Mouse (Mus musculus) CD4-positive, CD25-positive, alpha-beta regulatory T cell, adult 4 months (primary cell): ENCODE measurements around the gene Cdh13. TPM values are rescaled to one million over a fixed set of nuclear protein-coding genes. Genes with fewer than 3 reads are reported as not detected.

Experiments used
- ATAC-seq: one replicate; pipeline ENCODE4 v1.8.0; 2017
- polyA plus RNA-seq, 2 experiments: library from polyadenylated mRNA; unstranded; fragments of 100-300 nt; shearing (Covaris generic); gene quantifications; one replicate each; pipeline ENCODE4 v1.2.1; 2017

Cdh13 gene
- polyA plus RNA-seq, 2 experiments from 2014 or later, result 0.25 to 0.31 TPM

DNA sequence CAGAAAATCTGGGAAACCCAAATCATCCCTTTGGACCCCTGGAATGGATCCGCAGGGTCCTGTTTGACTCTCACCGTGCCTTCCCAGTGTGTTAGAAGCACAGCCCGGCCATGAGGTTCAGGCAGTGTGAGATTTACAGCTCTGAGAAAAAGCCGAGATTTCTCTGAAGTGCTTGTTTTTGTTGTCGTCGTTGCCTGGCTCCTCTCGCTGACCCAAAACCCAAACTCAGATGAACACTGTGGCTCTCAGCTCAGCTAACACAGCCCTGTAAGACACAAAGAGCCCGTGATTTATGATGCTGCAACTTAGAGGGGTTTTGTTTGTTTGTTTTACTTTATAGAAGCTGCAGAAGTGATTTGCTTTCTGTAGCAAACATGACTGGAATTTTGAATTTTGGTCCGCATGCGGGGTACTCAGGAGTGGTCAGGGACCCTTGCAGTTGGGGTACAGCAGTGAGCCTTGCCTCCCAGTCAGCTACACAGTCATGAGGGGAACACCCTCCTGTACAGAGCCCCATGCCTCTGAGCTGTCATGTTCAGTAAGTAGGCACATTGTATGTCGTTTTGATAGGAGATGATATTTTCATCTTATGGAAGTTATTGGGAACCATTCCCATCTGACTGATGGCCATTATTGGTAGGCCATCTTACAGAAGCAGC is 169.0 kb downstream of the Cdh13 start:
- no peak for ATAC-seq

DNA sequence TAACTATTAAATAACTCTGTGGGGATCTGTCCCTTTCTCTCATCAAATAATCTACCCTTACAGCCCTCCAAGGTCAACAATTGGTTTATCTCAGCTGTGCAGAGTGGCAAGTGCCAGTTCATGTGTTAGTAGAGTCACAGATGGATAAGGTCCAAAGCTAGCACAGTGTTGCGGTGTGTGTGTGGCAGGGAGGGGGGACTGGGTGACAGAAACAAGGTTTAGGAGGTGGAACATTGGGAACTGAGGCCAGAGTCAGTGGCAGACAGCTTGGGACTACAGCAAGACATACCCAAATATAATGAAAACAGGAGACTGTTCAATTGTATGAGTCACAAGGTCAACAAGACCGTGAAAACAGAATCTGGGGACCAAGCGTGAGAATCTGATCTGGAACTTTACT is 171.7 kb downstream of the Cdh13 start:
- ATAC-seq, result no peak

DNA sequence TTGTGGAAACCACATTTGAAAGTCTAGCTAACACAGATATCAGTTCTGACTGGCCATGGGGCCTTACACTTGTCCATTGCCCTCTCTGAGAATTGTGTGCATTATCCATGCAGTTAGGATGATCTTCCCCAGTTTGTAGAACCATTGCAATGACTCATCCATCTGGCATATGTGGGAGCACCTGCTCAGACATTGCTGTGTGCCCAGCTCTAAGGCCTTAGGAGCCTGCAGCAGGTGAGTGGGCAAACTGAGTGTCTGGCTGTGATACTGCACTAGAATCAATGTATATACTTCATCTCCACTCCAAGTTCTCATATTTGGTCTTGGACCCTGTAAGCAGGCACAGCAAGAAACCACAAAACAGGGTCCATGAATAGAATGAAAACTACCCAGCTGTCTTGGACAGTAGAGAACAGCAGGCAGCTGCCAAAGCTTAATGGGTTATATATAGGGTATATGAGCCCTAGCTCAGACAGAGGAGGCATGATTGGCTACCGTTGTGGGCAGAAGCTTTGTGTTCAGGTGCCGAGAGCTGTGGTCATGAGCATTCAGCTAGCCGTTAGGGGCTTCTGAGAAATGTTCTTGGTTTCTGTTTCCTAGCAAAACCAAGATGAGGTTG is 181.9 kb downstream of the Cdh13 start:
- no peak for ATAC-seq

DNA sequence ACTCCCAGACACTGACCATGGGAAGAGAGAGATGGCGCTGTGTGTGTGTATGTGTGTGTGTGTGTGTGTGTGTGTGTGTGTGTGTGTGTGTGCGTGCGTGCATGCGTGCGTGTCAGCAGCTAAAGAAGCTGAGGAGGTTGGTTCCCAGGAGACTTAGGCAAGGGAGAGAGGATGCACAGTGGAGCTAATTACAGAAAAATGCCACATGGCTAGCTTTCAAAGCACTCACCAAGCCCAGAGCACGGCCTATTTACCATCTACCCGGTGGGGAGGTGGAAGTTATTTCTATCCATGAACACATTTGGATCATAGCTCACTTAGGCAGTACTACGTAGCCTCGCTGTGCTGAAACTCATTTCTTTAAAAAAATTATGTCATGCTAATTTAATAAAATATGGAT is 194.1 kb downstream of the Cdh13 start:
- no peak for ATAC-seq

DNA sequence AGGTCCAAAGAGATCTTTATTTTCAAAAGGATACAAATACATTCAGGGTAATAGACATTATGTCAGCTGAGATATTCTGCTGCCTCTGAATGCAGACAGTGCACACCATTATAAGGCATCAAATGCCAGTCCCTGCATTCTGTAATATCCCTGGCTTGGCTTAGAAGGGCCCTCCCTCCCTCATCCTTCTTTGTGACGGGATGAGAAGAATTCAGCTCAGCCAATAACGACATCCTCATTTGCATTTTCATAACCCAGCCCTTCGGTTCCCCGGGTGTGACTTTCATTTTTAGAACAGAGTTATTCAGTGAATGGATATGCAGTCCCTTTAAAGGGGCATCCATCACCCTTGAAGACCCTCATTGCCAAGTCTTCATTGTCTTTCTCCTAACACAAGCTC is 205.2 kb downstream of the Cdh13 start:
- ATAC-seq, result no peak

DNA sequence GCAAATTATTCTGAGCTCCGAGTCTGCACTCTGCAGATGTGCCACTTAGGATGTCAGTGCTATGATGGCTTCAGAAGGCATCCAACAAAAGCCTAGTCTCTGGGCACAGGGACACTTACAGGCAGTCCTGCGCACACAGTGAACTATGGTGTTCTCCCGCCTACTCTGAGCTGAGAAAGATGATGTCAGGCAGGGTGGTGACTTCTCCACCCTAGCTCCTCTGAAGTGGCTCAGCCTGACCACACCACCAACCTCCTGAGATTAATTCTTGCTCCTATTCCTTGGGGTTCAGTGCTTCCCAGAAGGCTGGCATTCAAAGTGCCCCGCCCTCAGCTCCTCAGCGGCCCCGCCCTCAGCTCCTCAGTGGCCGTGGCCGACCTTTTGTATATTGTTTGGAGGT is 219.0 kb downstream of the Cdh13 start:
- no peak for ATAC-seq

DNA sequence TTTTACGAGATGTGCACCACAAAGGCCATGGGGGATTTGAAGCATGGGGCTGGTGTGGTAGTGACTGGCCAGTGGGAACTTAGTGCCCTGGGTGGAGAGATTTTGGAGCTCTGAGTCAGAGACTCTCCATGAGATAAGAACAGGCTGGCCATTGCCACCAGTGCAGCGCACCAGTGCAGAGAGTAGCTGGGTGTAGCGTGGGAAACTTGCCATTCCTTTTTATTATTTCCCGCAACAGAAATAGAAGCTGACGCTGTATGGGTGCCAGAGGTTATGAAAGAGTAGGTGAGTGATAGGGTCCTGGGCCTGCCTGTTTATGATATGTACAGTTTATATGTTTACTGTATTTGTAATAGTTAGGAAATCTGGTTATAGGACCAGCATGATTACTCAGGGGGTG is 225.9 kb downstream of the Cdh13 start:
- ATAC-seq, result no peak

DNA sequence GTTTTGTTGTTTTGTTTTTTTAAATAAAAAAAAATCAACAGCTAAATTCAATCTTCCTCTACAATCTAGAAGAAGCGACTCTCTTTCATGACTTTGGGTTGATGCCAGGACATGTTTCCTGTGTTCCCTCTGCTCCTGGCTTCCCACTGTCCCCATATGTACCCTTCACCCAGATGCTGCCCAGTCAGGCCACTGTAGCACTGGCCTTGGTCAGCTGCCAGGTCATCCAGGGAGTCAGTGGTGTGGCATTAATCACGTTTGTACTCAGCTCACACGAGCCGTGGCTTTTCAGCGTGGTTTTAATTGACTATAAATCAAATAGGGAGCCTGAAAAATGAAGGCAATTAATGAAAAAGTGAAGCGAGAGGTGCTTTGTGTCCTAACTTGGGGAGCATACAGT is 229.7 kb downstream of the Cdh13 start:
- ATAC-seq, result no peak

DNA sequence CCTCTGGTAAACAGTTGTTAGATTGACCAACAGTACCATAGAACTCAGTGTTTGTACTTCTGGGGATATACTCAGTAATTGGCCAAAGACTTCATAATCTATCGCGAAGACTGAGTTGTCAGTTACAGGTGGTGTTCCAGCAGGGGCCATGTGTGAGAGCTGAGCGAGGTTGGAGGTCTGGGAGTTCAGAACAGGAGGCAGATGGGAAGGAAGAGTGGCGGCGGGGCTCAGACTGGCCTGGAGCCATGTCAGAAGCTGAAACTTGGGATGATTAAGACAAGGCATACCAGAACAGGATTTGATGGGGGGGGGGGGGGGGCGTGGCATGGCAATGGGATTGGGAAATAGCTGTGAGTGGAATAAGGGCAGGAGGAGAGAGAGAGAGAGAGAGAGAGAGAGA is 232.1 kb downstream of the Cdh13 start:
- no peak for ATAC-seq

DNA sequence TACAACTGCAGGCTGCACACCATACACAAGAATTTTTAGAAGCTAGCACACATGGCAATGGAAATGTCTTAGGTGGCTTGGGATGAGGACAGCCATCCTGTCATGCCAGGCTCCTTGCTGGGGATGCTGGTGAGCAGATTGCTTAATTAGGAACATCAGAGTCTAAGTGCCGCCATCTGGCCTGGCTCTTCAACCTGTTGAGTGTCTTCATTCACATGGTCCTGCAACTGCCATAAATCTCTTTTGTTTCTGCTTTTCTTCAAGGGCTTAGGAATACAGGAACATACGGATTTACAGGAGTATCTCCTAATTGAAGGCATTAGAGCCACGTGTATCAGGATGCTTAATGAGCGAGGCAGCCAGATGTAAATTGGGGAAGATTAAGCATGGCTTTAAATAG is 233.5 kb downstream of the Cdh13 start:
- no peak for ATAC-seq

DNA sequence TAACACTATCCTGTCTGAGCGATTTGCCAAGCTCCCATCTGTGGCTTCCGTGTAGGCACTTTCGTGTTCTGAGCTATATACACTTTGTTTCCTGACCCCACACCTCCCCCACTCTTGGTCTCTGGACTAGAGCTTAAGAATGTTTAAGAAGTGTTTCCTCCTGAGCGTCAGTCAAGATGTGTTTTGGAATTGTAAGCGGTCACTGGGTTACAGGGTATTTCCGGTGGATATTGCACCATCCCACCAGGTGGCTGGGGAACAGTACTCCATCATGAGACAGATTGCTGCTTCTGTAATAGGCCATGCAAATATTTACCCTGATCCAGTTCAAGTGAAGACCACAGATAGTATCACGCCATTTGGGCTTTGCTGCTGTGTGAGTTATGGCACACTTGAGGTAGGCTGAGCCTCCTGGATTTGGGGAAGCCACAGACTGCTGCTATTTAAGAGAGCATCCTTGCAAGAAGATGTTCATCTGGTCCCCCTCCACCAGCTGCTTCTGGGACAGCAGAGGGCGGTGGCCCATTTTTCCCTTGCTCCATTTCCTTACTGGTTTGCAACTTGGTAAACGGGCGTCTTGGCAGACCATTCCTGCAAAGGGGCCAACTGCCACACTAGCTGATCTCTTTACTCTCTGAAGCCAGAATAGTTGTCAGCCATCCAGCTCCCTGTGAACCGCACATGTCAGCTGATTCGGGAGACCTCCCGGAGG is 234.7 kb downstream of the Cdh13 start:
- no peak for ATAC-seq

DNA sequence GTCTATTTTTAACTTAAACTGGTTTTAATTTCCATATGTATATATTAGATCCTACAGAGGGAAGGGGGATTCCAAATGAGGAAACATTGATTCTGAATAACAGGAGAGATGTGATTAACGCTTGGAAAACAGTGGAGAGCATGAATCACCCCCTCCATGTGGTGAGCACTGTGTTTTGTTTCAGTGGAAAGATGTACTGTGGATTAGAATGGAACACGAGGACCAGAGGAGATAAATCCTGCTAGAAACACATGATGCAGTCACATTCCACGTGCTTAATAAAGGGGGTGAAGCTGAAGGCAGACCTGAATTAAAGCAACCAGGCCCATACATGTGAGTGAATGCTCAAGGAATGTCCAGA is 235.2 kb downstream of the Cdh13 start:
- no peak for ATAC-seq

DNA sequence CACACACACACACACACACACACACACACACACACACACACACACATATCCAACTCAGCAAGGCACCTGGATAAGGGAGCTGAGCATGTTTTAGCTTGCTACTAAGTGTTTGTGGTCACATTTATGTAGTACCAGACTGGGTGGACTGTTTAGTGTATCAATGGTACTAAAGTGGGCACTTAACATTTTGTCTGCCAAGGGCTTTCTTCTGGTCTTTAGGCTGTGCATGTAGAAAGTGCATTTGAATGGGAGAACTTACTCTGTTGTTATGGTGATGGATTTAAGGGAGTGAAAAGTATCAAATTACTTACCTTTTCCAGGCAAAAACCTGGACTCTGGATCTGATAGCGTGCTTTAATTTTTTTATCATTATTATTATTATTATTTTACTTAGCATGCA is 240.4 kb downstream of the Cdh13 start:
- ATAC-seq, result no peak

DNA sequence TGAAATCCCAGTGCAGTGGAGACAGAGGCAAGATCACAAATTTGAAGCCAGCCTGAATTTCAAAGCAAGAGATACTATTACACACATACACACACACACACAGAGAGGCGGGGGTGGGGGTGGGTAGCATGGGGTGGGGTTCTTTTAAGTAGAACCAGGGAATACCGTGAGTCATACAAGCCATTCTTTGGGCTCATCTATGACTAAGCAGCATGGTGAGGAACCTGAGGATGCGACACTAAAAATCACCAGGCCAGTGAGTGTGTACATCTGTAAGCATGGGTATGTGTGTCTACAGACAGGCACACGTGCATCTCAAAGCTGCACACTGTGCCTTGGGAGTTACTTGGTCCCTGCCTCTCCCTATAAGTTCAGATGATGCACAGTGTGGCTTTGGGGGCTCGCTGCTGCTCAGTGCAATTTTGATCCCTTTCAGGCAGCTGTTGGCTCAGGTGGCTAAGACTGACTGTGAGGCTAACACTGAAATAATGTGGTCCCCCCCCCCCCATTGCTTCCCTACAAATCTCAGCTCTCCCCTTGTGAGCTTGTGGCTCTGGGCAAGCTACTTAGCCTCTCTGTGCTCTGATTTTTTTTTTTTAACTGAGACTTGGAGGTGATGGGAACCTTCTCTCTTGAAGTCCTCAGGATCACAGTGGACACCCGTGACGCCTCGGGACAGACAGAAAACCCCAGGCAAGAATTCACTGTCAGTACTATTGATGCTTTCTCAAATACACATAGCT is 255.5 kb downstream of the Cdh13 start:
- no peak for ATAC-seq

DNA sequence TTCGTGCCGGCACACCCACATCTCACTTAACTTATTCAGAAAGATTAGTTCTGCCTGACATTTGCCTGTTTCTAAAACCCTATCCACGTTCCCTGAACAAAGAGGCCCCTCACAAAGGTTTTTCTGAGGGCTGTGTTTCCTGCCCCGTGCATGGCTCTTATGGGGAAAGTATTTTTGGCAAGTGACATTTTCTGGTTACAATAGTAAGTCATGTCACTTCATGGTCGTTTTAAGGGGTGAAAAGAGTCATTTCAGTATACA is 256.0 kb downstream of the Cdh13 start:
- ATAC-seq, result no peak

DNA sequence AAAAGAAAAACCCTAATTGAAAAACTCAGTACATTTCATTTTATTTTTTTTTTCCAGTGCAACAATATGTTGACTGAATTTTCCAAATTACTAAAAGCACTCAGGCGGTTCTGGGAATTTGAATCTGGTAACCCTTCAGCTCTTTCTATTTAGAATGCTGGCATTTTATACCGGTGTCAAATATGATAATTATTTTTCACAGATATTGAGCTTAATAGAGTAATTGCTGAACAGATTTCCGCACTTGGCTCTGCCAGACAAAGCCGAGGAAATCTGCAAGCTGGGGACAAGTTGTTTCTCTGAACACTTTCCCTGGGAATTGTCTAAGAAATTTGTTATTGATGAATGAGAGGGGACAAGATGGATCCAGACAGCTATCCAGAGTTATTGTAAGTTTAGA is 256.4 kb downstream of the Cdh13 start:
- no peak for ATAC-seq

DNA sequence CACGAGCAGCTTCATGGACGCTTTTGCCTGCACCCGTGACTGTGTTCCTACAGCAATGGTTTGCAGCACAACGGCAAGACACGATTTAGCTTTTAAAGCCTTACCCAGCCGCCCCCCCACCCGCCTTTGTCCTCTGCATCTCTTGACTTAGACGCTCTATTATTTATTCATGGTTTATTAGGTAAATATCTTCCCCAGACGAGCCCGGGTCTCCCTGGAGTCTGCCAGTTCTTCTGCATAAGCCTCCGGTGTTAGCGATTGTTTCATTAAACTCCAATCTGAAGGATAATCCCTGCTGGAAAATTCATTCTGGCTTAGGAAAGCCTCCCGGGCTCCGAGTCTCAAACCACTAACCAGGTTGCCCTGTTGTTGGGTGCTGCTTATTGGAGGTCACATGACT is 268.9 kb downstream of the Cdh13 start:
- ATAC-seq, result no peak

DNA sequence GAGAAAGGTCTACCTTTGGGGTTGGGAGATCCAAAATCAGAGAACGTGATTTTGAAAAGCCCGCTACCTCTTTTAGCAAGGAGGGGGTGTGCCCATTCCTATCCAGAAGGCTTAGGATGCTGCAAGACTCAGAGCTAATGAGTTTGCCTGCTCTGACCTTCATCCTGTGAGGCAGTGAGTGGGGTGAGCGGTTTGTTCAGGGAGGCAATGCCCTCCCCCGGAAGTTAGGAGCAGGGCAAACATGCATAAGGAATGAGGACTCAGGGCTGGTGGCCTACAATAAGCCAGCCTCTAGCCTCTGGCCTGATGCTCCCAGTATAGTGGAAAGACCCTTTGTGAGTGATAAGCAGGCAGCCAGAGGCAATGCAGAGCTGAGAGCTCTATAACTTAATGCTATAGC is 269.3 kb downstream of the Cdh13 start:
- no peak for ATAC-seq

DNA sequence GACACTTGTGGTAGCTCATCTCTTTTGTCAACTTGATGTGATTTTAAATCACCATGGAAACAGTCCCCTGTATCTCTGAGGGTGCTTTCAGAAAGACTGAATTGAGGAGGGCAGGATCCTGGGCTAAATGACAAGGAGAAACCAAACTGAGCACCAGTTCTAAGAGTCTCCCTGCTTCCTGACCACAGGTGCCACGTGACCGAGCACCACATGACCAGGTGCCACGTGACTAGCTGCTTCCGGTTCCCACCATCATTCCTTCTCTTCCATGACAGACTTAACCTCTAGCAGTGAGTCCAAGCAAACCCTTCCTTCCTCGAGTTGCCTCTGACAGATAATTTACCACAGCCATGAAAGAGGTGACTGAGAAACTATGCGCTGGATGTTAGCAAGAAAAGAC is 280.5 kb downstream of the Cdh13 start:
- no peak for ATAC-seq

DNA sequence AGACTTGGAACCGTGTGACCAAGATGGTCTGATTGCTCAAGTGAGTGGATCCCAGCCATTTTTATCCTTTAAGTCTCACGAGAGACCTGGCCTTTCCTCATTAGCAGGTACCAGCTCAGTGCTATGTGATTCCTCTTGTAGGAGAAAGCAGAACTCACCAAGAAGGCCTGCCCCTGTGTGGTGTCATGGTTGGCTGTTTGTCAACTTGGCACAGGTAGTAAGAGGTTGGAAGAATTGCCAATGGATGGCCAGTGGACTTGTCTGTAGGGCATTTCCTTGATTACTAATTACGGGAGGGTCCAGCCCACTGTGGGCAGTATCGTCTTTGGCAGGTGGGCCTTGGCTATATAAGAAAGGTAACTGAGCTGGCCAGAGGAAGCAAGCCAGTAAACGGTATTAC is 281.7 kb downstream of the Cdh13 start:
- ATAC-seq, result no peak

DNA sequence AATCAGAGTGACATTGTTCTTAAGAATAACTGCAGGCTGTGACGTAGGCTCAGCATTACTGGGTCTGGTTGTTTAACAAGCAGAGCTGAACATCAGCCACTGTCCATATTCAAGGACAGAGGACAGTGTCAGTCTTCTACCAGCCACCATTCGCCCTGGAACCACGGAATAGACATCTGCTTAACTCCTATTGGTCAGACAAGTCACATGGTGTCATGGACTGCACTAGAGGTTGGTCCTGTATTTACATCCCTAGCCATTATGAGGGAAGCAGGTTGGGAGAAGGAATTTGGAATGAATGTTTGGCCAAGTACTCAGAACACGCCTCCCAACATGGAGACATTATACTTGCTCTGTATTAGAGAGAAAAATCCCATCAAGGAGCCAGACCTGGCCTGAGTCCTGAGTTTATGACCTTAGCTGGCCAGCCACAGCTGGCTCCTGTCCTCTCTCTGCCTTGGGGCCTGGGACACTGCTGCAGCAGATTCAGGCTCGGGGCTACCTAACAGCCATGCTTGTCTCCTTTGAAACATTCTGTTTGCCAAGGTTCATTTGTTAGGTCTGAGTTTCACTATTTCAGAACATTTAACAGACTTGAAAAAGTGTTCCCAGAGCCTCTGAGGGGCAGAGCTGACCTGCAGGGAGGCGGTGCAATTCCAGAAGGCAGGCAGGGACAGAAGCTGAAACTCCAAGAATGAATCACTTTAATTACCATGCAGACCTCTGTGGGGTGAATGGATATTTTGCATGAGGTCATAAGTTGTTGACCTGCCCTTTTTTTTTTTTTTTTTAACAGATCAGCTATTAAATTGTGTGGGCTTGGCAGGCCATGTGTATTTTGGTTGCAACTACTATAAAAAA is 282.6 kb downstream of the Cdh13 start:
- no peak for ATAC-seq

DNA sequence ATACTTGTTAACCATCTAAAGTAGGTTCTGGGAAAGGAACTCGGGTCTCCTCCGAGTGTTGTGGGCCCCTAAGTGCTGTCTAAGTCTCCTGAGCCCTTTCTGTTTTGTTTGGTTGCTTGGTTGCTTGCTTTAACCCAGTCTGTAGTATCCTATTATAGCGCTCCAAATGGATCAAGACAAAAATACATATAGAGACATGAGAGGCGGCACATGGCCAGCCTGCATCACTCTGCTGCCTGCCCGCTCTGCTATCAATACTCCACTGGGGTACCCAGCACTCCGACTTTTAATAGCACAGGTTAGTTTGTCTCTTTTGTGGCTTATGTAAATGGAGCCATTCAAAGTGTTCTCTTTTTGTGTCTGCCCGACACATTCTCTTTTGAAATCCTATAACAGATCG is 285.8 kb downstream of the Cdh13 start:
- no peak for ATAC-seq

DNA sequence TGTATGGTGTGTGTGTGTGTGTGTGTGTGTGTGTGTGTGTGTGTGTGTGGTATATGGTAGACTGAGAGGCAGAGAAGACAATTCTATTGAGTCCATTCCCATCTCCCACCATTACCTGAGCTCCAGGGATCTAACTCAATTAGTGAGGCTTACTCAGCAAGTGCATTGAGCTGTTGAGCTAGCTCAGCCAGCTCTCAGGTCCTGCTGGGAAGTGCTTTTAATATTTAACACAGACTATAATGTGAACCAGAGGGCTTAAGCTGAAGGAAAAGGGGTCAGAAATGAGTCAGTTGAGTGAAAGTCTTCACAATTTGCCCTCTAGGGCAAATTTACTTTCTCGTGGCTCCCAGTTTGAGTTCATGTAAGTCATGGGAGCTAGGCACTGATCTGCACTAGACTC is 297.7 kb downstream of the Cdh13 start:
- ATAC-seq, result no peak
